Mouse (Mus musculus) stomach, embryonic 16.5 days (tissue): ENCODE results near the gene Arl16. TPM values are rescaled to one million over a fixed set of nuclear protein-coding genes. Genes with fewer than 3 reads are reported as not detected.

Experiments used
- ATAC-seq: fragments of 200-750 bp; cut with Nextera tagmentation; 2 replicates; pipeline ENCODE4 v1.8.0; 2017; ENCODE audit warnings: moderate number of reproducible peaks, moderate TSS enrichment; ENCODE audit not compliant: insufficient read depth, low FRiP score
- H3K27ac ChIP-seq: fragments of 300-500 bp; sonication (generic); 2 replicates; pipeline ENCODE4 v1.5.1; 2014; ENCODE audit warnings: low read length
- H3K27me3 ChIP-seq: fragments of 300-500 bp; sonication (generic); 2 replicates; pipeline ENCODE4 v1.6.1; 2014; ENCODE audit warnings: low read length, control low read depth, mixed read lengths; ENCODE audit not compliant: control insufficient read depth, insufficient read depth
- H3K36me3 ChIP-seq: fragments of 300-500 bp; sonication (generic); 2 replicates; pipeline ENCODE4 v1.6.1; 2014; ENCODE audit warnings: low read length; ENCODE audit not compliant: control insufficient read depth, insufficient read depth
- H3K4me1 ChIP-seq: fragments of 300-500 bp; sonication (generic); 2 replicates; pipeline ENCODE4 v1.6.1; 2014; ENCODE audit warnings: low read length, control low read depth, mixed read lengths; ENCODE audit not compliant: control insufficient read depth, insufficient read depth
- H3K4me2 ChIP-seq: fragments of 300-500 bp; sonication (generic); 2 replicates; pipeline ENCODE4 v1.6.1; 2014; ENCODE audit warnings: low read depth, low read length, mixed read lengths
- H3K4me3 ChIP-seq: fragments of 300-500 bp; sonication (generic); replicated peaks from 2 replicates; pipeline ENCODE4 v1.5.1; 2014; ENCODE audit warnings: mild to moderate bottlenecking, low read length
- H3K9ac ChIP-seq: fragments of 300-500 bp; sonication (generic); 2 replicates; pipeline ENCODE4 v1.6.1; 2014; ENCODE audit warnings: low read length
- H3K9me3 ChIP-seq: fragments of 300-500 bp; sonication (generic); replicated peaks from 2 replicates; pipeline ENCODE4 v1.6.1; 2016; ENCODE audit warnings: low read length, control low read depth; ENCODE audit not compliant: control insufficient read depth
- WGBS: fragments of 180-500 bp; shearing (Covaris S2); extraction: QIAGEN DNeasy Blood & Tissue Kit; methylation state at CpG from one replicate; pipeline ENCODE4 v1.1.7; 2014; 5-methylcytosine and 5-hydroxymethylcytosine counted together
- polyA plus RNA-seq: library from polyadenylated mRNA; unstranded; fragments of >200 nt; fragmentation: Nextera tagmentation; extraction: Ambion mirVana; gene quantifications from 2 replicates; pipeline ENCODE4 v1.2.1, GENCODE M21; 2015

Arl16 gene
- polyA plus RNA-seq, 1 experiment from 2014 or later, result 35.6 TPM

- Histone ChIP-seq H3K36me3 (no peaks in the 10 kb centered on the region), H3K9ac (no peak overlapping the region), H3K9me3 (no peaks in the 10 kb centered on the region), H3K4me3 (no peak overlapping the region), H3K4me2 (no peak overlapping the region), H3K4me1 (peaks cover 9% of the 10 kb centered on the region; the same call in 1 of the 2 replicates), H3K27ac (peak overlapping the region; percentile 91), H3K27me3 (no peaks in the 10 kb centered on the region)
- 57% methylated on average over 13 of the region's 13 CpGs for WGBS
- ATAC-seq, result peak; percentile 85
Measured at GRCm38 (mm10) chr11:120507611-120508289, 40.3 kb upstream of the Arl16 start.

- Histone ChIP-seq H3K4me1 (peaks cover 9% of the 10 kb centered on the region; the same call in 1 of the 2 replicates), H3K27ac (peak overlapping the region; percentile 91)
- 47% methylated on average over 4 of the region's 4 CpGs for WGBS
Measured at GRCm38 (mm10) chr11:120506899-120507298, 39.5 kb upstream of the Arl16 start.

GRCm38 (mm10) chr11:120505661-120506060 is 38.3 kb upstream of the Arl16 start:
- WGBS, result 77% methylated on average over 3 of the region's 3 CpGs
- no peak overlapping the region for H3K27ac ChIP-seq
- peaks cover 12% of the 10 kb centered on the region; the same call in 1 of the 2 replicates for H3K4me1 ChIP-seq
- no peak for ATAC-seq
- no peaks in the 10 kb centered on the region for H3K27me3 ChIP-seq
- no peak overlapping the region for H3K4me3 ChIP-seq
- H3K36me3 ChIP-seq, result no peaks in the 10 kb centered on the region
- H3K4me2 ChIP-seq, result no peak overlapping the region
- H3K9ac ChIP-seq, result no peak overlapping the region
- H3K9me3 ChIP-seq, result no peaks in the 10 kb centered on the region

More at GRCm38 (mm10) chr11:120506899-120507298, 39.5 kb upstream of the Arl16 start:
- H3K4me3 ChIP-seq, result no peak overlapping the region
- no peaks in the 10 kb centered on the region for H3K27me3 ChIP-seq
- H3K9ac ChIP-seq, result no peak overlapping the region
- no peaks in the 10 kb centered on the region for H3K36me3 ChIP-seq
- no peak overlapping the region for H3K4me2 ChIP-seq
- no peaks in the 10 kb centered on the region for H3K9me3 ChIP-seq
- peak; percentile 54; the same call in 1 of the 2 replicates for ATAC-seq

- no peaks in the 10 kb centered on the region for H3K36me3 ChIP-seq
- no peaks in the 10 kb centered on the region for H3K9me3 ChIP-seq
- peaks cover 10% of the 10 kb centered on the region; the same call in 1 of the 2 replicates for H3K4me1 ChIP-seq
- H3K4me2 ChIP-seq, result no peak overlapping the region
- no peak overlapping the region for H3K27ac ChIP-seq
- no peak overlapping the region for H3K9ac ChIP-seq
- H3K27me3 ChIP-seq, result no peaks in the 10 kb centered on the region
- no peak overlapping the region for H3K4me3 ChIP-seq
- no peak for ATAC-seq
- WGBS, result 83% methylated on average over 4 of the region's 4 CpGs
Measured at GRCm38 (mm10) chr11:120501701-120502100, 34.3 kb upstream of the Arl16 start.

GRCm38 (mm10) chr11:120501018-120501417 is 33.6 kb upstream of the Arl16 start:
- Histone ChIP-seq H3K9me3 (no peaks in the 10 kb centered on the region), H3K9ac (no peak overlapping the region), H3K27me3 (no peaks in the 10 kb centered on the region), H3K27ac (peak overlapping the region; percentile 86; the same call in 1 of the 2 replicates), H3K4me3 (no peak overlapping the region), H3K4me1 (peaks cover 10% of the 10 kb centered on the region; the same call in 1 of the 2 replicates), H3K4me2 (no peak overlapping the region), H3K36me3 (no peaks in the 10 kb centered on the region)
- ATAC-seq, result no peak
- WGBS, result 60% methylated on average over 6 of the region's 6 CpGs

- Histone ChIP-seq H3K27me3 (no peaks in the 10 kb centered on the region), H3K36me3 (peaks cover 2% of the 10 kb centered on the region; the same call in 1 of the 2 replicates), H3K9me3 (no peaks in the 10 kb centered on the region), H3K4me2 (no peak overlapping the region), H3K4me1 (peaks cover 10% of the 10 kb centered on the region; the same call in 1 of the 2 replicates), H3K27ac (peak overlapping the region; percentile 86), H3K4me3 (no peak overlapping the region), H3K9ac (peak overlapping the region; percentile 20)
- ATAC-seq, result peak; percentile 89; the same call in 1 of the 2 replicates
- 15% methylated on average over 3 of the region's 3 CpGs for WGBS
Measured at GRCm38 (mm10) chr11:120500357-120500756, 33.0 kb upstream of the Arl16 start.

GRCm38 (mm10) chr11:120499894-120500293 is 32.5 kb upstream of the Arl16 start:
- ATAC-seq, result peak; percentile 15; the same call in 1 of the 2 replicates
- Histone ChIP-seq H3K27ac (peak overlapping the region; percentile 86), H3K4me1 (peaks cover 10% of the 10 kb centered on the region; the same call in 1 of the 2 replicates), H3K4me3 (no peak overlapping the region), H3K36me3 (peaks cover 5% of the 10 kb centered on the region), H3K9me3 (no peaks in the 10 kb centered on the region), H3K27me3 (no peaks in the 10 kb centered on the region), H3K4me2 (no peak overlapping the region), H3K9ac (peak overlapping the region; percentile 20)
- 67% methylated on average over 6 of the region's 6 CpGs for WGBS

GRCm38 (mm10) chr11:120498891-120499290 is 31.5 kb upstream of the Arl16 start:
- no peak overlapping the region for H3K9ac ChIP-seq
- H3K4me1 ChIP-seq, result peaks cover 11% of the 10 kb centered on the region; the same call in 1 of the 2 replicates
- H3K27ac ChIP-seq, result peak overlapping the region; percentile 86; the same call in 1 of the 2 replicates
- H3K9me3 ChIP-seq, result no peaks in the 10 kb centered on the region
- WGBS, result 85% methylated on average over 5 of the region's 5 CpGs
- ATAC-seq, result no peak
- H3K4me2 ChIP-seq, result no peak overlapping the region
- H3K27me3 ChIP-seq, result no peaks in the 10 kb centered on the region
- peaks cover 9% of the 10 kb centered on the region for H3K36me3 ChIP-seq
- no peak overlapping the region for H3K4me3 ChIP-seq

GRCm38 (mm10) chr11:120498226-120498625 is 30.8 kb upstream of the Arl16 start:
- H3K9ac ChIP-seq, result no peak overlapping the region
- no peaks in the 10 kb centered on the region for H3K9me3 ChIP-seq
- ATAC-seq, result no peak
- no peak overlapping the region for H3K4me3 ChIP-seq
- H3K27me3 ChIP-seq, result no peaks in the 10 kb centered on the region
- peaks cover 9% of the 10 kb centered on the region for H3K36me3 ChIP-seq
- WGBS, result 91% methylated on average over 12 of the region's 12 CpGs
- H3K4me2 ChIP-seq, result no peak overlapping the region
- H3K4me1 ChIP-seq, result peaks cover 17% of the 10 kb centered on the region
- H3K27ac ChIP-seq, result no peak overlapping the region
